Mouse (Mus musculus) left cerebral cortex, postnatal 25 days (tissue): Measurements from ENCODE around the gene Duoxa1. TPM values are rescaled to one million over a fixed set of nuclear protein-coding genes. Genes with fewer than 3 reads are reported as not detected.
"Not testable (repeated sequence)": the region's sequence is repeated elsewhere in the genome, so short reads cannot be mapped to it uniquely, and the experiment has no call there.

ENCODE experiments used
- DNase-seq, 2 experiments: peaks; one replicate each; pipeline ENCODE4 v3.0.0; 2022; ENCODE audit warnings: low spot score in 2 of 2, mixed read lengths in 1 of 2
- intact Hi-C: fragments of 180-260 bp; cut with DNase I; formaldehyde crosslinking; loops from one replicate; pipeline ENCODE4 v1.15.1; 2025
- total RNA-seq, 2 experiments: library from RNA; stranded (reverse); gene quantifications; 2 replicates each; pipeline ENCODE4 v1.2.3; 2021

The Duoxa1 gene
- total RNA-seq, 2 experiments from 2014 or later, result not detected

DNA sequence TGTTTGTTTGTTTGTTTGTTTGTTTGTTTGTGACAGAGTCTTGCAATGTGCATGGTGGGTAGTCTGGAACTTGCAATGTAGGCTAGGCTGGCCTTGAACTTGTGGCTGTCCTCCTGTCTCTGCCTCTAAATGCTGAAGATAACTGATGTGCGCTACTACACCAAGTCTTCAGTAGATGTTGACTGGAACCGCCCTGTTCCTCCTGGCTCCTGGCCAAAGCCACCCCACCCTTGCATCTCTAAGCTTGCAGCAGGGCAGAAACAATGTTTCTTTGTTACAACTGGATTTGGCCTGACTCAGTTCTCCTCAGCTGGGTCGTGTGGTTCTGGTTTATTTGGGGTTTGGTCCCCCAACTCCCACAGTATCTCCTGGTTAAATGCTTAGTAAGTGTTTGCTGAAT is 20.6 kb upstream of the Duoxa1 start:
- intact Hi-C loops, result no loop called here
- DNase-seq, result no peak

DNA sequence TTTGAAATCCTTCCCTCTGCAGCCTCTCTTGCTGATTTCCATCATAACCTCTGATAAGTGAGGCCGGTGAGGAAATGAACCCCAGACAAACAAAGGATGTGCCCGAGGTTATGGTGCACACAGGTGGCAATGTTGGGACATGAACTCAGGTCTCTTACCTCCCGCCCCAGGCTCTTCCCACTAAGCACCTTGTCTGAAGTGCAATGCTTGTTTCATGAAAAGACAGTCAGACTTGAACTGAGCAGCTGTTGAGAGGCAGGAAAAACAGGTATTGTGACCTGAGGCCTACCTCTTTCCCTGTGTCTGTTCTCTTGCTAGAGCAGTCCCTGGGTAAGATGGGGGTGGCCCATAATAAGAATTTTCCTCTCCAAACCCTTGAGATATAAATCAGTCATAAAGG is 18.7 kb upstream of the Duoxa1 start:
- intact Hi-C loops, result no loop called here
- no peak for DNase-seq

DNA sequence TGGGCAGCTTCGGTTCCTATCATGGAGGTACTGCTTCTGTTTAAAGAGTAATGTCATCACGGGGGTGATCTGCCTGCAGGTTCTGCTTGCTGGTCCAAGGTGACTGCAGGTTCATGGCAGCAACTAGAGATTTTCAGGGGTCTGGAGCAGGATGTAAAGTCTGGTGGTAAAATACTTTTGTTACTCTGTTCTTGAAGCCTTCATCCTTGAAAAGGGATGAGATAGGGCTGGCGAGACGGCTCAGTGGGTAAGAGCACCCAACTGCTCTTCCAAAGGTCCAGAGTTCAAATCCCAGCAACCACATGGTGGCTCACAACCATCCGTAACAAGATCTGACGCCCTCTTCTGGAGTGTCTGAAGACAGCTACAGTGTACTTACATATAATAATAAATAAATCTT is 16.8 kb upstream of the Duoxa1 start:
- DNase-seq, intact Hi-C loops: not testable (repeated sequence)

DNA sequence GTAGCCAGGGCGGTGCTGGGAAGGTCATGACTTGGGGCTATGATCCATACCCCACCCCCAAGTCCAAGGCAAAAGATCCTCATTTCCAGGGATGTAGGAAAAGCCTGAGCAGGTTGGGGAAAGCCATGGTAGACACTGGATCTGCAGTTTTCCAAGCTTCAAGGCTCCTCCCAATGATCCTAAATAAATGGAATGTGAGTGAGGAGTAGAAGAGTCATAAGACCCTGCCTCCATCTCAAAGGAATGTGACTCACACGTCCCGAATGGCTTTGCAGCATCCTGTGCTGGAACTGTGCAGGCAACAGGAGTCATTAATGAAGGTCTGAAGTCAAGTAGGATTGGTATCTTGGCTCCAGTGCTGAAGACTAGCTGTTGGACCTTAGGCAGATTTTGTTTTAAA is 14.5 kb upstream of the Duoxa1 start:
- no peak for DNase-seq
- intact Hi-C loops, result no loop called here

DNA sequence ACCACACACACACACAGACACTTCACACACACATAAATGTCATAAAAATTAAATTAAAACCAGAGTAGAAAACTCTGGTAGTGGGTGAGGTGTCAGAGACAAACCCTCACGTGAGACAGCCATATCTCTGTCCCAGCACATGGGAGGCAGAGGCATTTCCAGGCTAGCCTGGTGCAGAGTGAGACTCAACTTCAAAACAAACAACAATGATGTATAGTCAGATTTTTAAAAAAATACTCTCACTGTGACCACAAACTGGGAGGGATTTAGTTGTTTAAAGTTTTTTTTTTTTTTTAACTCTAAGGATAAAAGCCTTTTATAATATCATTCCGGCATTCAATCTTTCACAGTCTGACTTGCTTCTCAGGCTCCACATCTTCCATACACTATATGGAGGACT is 11.8 kb upstream of the Duoxa1 start:
- intact Hi-C loops, result no loop called here
- DNase-seq, result no peak

DNA sequence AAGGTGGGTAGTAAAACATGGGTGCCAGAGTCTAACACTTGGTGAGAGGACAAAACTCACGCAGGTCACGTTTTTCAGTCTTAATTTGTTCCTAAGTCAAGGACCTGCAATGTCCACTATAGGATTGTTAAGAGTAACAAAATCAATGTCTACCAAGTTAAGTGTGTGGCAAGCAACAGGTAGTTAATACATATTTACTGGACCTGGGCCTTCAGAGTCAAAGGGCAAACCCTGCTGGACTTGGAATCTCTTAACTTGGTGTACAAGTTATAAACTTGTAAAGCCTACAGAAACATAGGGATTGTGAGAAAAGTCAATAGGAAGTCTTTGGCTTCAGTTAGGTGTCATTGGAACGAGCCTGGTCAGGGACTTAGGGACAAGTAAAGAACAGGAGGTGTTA is 11.1 kb upstream of the Duoxa1 start:
- DNase-seq, result no peak
- intact Hi-C loops, result no loop called here

DNA sequence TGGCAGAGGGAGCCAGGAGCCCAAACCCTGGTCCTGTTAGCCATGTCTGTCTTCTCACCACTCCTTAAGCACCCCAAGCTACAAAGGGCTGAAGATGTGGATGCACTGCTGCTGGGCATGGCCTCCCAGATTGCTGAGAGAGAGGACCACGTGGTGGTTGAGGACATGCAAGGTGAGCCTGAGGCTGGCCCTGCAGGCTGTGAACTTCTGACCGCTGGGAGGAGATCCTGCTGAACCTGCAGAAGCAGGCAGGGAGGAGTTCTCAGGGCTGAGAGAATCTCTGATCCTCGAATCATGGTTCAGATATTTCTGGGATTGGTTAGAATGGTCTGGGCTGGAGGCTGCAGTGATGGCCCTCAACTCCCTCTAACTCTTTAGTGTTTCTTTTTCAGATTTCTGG is 10.4 kb upstream of the Duoxa1 start:
- intact Hi-C loops, result no loop called here
- no peak for DNase-seq

DNA sequence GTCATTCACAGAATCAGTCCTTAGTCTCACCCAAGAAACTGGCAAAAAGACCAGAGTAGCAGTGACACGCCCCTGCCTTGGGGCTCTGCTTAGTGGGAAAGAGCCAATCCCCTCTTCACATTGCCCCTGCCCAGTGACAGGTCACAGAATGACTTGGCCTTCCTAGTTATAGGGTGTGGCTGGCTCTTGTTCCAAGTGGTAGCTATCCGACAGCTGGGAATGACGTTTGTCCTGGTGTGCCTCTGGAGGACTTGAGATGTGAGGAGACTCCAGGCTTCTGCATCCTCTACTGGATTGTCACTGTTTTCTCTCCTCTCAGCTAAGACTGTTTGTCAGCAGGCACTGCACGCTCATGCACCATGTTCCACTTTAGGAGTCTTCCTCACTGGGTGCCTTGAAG is 3.9 kb upstream of the Duoxa1 start:
- DNase-seq, result no peak
- intact Hi-C loops, result no loop called here

DNA sequence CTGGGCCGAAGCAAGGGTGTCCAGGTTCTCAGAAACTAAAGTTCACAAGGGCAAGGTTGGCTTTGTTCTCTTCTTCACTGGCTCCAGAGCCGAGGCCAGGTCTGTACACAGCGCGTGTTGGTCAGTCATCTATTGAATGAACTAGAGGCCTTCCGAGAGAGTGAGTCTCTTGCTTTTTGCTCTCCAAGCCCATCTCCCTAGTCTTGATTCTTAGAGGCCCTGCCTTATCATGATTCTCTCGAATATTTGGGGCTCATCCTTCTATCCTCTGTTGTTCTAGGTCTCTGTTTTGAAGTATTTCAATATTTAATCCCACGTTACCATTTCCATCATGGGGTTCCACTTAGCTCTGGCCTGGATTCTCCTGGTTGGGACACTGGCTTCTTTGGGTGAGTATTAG is 1.8 kb upstream of the Duoxa1 start, which contains the start of gene Duox1:
Gene Duox1 (plus strand): TSS at position 301 of the 400 bp plus-strand sequence.
- intact Hi-C loops, result no loop called here

DNA sequence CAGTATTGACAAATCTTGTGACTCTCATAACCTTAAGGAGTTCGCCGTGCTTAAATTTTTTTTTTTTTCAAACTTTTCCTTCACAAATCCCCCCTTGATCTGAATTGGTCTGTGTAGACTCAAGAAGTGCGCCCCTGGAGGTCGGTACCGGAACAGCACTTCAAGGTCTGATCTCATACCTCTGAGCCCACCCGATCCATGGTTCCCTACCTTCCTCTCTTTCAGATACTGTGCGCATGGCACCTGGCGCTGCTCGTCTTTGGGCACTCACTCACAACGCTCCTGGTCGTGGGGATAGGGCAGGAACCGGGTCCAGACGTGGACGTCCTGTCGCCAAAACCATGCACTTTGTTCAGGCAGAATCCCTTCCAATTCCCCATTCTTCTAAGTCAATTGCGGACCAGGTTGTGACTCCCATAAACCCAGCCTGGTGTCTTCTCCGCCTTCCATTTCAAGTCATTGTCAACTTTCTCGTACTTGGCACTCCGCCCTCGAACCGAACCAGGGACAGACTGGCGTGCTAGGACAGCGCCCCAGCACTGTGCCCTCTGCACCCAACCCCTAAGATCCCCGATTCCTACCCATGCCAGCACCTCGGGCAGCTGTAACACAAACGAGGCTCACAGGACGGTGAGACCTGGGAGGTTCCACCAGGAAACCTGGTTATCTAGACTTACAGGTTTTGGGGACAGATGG is 660 bp downstream of the Duoxa1 start:
- intact Hi-C loops, result no loop called here
- peak in 1 of 2 experiments; percentile 27 for DNase-seq

More for the DNA sequence above, 1.8 kb upstream of the Duoxa1 start, which contains the start of gene Duox1:
- DNase-seq, result no peak

DNA sequence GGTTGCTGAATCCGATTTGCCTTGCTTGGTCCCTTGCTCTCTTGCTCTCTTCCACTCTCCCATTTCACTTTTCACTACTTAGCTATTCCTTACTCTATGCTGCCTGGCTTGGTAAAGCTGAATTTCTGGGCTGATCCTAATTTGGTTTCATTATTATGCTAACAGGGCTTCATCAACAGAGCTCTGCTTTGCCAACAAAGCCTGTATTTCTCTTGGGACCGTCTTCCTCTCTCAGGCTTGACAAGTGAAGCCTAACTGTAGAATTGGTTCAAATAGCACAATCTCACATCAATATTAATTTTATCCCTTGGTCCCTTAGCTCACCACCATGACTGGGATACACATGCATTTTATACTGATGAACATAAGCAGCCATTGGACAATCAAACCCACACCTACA is 2.0 kb downstream of the Duoxa1 start:
- intact Hi-C loops, result no loop called here
- DNase-seq, result no peak

DNA sequence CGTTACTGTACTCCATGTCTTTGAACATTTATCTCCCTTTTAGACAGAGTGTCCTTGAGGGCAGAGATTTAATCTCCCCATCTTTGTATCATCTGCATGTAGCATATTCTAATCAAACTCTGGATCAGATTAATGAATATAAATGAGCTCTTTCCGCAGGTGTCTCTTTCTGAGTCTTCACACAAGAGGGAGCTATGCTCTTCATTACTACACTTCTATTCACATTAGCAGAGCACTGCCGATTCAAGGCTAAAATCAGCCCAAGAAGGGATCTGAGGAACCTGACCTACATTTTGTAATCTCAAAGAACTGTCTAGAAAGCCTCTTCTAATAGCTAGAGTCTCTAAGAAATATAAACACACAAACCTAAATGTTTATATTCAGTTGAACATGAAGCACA is 3.9 kb downstream of the Duoxa1 start:
- intact Hi-C loops, result no loop called here

DNA sequence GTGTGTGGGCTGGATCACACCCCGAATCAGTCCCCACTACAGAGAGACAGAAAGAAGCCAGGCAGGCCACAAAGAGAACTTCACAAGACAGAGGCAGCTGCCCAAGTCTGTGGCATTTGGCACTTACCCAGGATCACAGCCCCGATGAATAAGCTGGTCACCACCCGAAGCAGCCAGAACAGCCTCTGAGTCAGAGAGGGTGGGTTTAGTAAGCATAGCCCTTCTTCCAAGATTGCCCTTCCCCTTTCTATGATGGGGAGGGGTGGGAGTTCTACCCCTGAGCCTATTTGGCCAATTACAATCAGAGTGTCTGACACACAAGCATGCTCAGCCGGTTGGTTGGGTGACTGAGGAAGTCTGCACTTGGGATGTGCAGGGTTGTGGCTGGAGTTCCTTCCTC is 7.3 kb downstream of the Duoxa1 start:
- peak; percentile 14 to 22 for DNase-seq
- intact Hi-C loops, result no loop called here

More for the DNA sequence above, 3.9 kb downstream of the Duoxa1 start:
- DNase-seq, result no peak

DNA sequence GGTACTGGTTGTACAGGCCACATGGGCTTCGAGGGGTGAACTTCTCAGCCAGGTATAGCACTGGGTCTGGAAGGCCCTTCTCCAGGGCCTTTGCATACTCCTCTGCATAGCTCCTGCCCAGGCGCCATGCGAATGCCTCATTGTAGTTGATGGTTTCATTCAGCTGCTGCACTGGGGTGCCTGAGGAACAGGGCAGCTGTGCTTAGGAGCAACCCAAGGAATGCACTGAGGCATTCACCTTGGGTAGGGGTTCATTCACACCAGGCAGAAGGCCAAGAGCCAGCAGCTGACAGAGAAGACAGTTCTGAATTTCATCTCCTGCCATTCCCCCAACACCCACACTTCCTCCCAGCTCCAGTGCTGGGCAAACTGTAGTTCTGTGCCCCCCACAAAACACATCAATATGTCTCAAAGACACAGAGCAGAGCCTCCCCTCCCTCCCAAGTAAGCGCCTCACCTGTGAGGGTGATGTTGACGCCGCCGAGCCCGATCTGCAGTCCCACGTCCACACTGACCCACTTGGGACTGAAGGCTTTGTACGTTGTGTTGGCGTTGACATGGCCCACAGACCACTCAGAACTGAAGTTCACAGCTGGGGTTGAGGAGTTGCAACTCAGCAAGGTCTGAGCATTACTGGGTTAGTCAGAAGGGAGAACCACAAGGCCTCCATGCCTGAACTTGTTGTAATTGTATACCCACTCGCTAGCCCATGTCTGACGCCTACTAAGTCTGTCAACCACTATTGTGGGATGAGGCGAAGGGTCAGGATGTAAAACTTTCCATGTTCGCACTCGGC is 8.2 kb downstream of the Duoxa1 start:
- DNase-seq, result no peak
- intact Hi-C loops, result no loop called here

DNA sequence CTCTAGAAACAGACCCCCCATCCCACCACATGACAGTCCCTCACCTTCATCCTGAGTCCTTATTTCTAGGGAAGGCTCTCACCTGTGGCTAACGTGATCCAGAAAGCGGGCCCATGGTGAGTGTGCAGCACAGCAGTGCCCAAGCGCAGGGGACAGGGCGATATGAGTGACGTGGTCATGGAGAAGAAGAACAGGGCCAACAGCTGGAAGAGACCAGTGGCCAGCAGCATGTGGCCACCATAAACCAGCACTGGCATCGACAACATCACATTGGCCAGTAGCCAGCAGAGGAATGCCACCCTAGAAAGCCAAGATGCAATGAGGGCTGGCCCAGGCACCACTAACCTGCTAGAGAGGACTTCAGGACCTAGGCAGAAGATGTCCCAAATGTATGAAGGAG is 9.0 kb downstream of the Duoxa1 start:
- intact Hi-C loops, result loop anchor here (5.0 kb wide), 1 partner anchor 73 kb away; no protein-coding TSS in a partner anchor
- no peak for DNase-seq

DNA sequence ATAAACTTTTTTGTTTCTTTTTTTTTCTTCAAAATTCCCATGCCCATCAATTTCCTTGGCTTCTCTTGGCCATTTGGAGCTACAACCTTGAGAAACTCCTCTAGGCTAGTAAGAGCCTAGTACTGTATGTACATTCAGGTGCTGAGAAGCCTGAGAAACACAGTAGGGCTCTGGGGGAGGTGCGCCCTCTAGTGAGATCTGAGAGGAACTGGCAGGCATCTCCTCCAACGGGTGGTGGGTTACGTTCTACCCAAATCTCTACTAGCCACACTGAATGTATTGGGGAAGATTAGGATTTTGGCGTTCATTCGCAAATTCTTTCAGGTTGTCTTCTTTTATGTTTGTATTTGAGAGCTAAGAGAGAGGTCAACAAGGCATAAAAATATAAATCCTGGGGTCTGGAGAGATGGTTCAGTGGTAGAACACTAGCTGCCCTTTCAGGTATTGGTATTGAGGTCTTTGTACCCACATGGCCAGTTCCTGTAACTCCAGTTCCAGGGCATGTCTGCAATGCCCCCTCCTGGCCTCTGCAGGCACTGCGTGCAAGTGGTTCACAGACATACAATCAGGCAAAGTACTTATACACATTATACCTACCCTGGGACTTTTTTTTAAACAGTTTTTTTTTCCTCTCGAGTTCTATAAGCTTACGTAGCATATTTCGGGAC is 10.8 kb downstream of the Duoxa1 start:
- intact Hi-C loops, result loop anchor here (1.0 to 5.0 kb wide), 2 partner anchors 75 to 108 kb away; no protein-coding TSS in a partner anchor
- DNase-seq, result peak; percentile 52 to 73

DNA sequence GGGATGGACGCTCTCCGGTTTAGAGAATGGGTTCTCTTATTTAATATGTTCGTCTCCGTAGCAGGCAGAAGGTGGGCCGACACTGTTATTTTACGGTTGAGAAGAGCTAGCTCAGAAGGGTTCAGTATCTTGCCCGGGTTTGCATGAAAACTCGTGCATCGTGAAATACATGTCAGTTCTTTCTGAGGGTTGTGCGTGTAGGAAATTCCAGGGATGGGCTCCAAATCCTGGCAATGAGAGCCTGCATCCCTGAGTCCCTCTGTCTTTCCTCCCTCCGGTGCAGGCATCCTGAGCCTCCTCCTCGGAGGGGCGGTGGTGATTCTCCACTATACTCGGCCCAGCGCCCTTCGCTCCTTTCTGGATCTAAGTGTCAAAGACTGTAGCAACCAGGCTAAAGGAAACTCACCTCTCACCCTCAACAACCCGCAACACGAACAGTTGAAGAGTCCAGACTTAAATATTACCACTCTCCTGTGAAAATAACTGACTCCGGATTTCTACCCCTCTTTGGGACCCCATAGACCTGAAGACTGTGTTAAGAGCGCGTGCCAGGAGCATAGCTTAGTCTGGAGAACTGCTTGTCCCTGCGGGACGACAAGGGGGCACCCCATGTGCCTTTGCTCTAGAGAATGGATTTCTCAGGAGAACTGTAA is 11.5 kb downstream of the Duoxa1 start:
- DNase-seq, result no peak
- intact Hi-C loops, result loop anchor here (1.0 to 5.0 kb wide), 2 partner anchors 75 to 108 kb away; no protein-coding TSS in a partner anchor

DNA sequence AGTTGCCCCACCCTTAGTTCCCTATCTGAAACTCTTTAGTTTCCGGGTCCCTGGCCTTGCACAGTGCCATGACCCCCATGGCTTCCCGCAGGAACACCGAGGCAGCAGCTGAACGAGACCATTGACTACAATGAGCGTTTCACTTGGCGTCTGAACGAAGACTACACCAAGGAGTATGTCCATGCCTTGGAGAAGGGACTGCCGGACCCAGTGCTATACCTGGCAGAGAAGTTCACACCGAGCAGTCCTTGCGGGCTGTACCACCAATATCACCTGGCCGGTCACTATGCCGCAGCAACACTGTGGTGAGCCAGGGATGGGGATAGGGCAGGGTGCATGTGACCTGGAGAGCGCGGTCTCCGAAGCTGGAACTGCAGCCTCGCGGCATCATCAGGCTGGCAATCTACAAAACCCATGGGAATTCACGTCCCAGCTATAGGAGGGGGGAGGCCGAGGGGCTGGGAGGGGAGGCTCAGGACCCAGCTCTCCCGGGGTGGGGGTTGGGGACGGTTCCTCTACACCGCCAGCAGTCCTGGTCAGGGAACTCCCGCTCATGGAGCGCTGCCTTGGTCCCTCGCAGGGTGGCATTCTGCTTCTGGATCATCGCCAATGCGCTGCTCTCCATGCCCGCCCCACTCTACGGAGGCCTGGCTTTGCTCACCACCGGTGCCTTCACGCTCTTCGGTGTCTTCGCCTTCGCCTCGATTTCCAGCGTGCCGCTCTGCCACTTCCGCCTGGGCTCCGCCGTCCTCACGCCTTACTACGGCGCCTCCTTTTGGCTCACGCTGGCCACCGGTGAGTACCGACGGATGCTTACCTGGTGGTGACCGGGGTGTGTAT is 12.2 kb downstream of the Duoxa1 start:
- peak; percentile 22 to 23 for DNase-seq
- intact Hi-C loops, result loop anchor here (5.0 kb wide), 1 partner anchor 76 kb away; no protein-coding TSS in a partner anchor

DNA sequence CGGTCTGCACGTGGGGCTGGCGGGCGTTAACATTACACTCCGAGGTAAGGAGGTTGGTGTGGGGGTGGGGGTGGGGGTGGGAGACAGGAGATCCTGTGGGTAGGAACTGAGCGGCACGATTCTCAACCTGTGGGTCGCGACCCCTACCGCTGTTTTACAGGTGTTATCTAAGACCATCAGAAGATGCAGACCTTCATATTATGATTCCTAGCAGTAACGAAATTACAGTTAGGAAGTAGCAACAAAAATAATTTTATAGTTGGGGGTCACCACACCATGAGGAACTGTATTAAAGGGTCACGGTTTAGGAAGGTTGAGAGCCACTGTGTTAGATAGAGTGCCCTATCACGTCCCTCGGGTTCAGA is 12.9 kb downstream of the Duoxa1 start:
- intact Hi-C loops, result loop anchor here (5.0 kb wide), 1 partner anchor 77 kb away; no protein-coding TSS in a partner anchor
- DNase-seq, result no peak
